Mouse (Mus musculus) myocyte (in vitro differentiated cells): ENCODE measurements around the gene Ssbp3.

Source experiments
- MAX ChIP-seq: IDR thresholded peaks from one replicate; pipeline ENCODE4 v1.6.1; 2011; ENCODE audit warnings: low read depth, mild to moderate bottlenecking, control low read depth
- MYOD1 ChIP-seq, 3 experiments: IDR thresholded peaks; one replicate each; pipeline ENCODE4 v1.6.1; 2011; ENCODE audit warnings: control low read depth in 2 of 3, low read depth in 2 of 3, mild to moderate bottlenecking in 2 of 3, moderate library complexity in 1 of 3; ENCODE audit not compliant: insufficient read length in 2 of 3, control insufficient read depth in 1 of 3
- MYOG ChIP-seq, 3 experiments: IDR thresholded peaks; one replicate each; pipeline ENCODE4 v1.6.1; 2011; ENCODE audit warnings: control low read depth in 2 of 3, low read depth in 2 of 3, mild to moderate bottlenecking in 2 of 3; ENCODE audit not compliant: insufficient read length in 2 of 3, control insufficient read depth in 1 of 3, insufficient read depth in 1 of 3
- POLR2A ChIP-seq: IDR thresholded peaks from one replicate; pipeline ENCODE4 v1.6.1; 2011; ENCODE audit warnings: low read depth, mild to moderate bottlenecking, control low read depth, moderate library complexity; ENCODE audit not compliant: insufficient read length
- POLR2AphosphoS2 ChIP-seq: IDR thresholded peaks from one replicate; pipeline ENCODE4 v1.6.1; 2011; ENCODE audit warnings: low read depth, control low read depth; ENCODE audit not compliant: insufficient read length
- SRF ChIP-seq: IDR thresholded peaks from one replicate; pipeline ENCODE4 v1.6.1; 2011; ENCODE audit warnings: low read depth; ENCODE audit not compliant: control insufficient read depth, insufficient read length
- USF1 ChIP-seq: IDR thresholded peaks from one replicate; pipeline ENCODE4 v1.6.1; 2011; ENCODE audit warnings: low read depth, mild to moderate bottlenecking, control low read depth, moderate library complexity

DNA sequence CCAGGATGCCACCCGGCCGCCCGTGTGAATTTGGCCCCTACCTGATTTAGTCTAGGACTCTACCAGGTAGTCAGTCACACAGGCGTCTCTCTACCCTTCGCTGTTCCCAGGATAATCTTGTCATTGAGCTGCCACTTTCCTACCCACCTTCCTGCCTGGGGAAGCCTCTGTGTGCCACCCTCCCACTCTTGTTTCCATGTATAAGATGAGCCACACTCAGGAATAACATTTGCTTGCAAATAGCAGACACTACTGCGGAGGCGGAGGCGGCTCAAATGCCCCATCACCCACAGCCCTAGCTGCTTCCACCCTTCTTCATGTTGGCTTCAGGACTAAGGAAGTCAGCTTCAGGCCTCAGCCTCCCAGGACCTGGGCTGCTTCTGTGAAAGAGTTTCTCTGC lies 14.4 kb upstream of the Ssbp3 start:
- TF ChIP-seq MYOG (IDR thresholded peaks at IDR 0.05; ENCODE audit: control insufficient read depth in 1 of 3, insufficient read depth in 1 of 3, insufficient read length in 2 of 3, low read depth in 2 of 3) (no peak), POLR2A (no peak), MAX (no peak), MYOD1 (IDR thresholded peaks at IDR 0.05; ENCODE audit: control insufficient read depth in 1 of 3, insufficient read length in 2 of 3, low read depth in 2 of 3) (no peak), SRF (no peak), POLR2AphosphoS2 (no peak), USF1 (no peak)
